Mouse (Mus musculus) small intestine, adult 2 months (tissue): ENCODE results near the gene Pank2. TPM values are rescaled to one million over a fixed set of nuclear protein-coding genes. Genes with fewer than 3 reads are reported as not detected.
"Not testable (repeated sequence)": the region's sequence is repeated elsewhere in the genome, so short reads cannot be mapped to it uniquely, and the experiment has no call there.

Experiments
- H3K27ac ChIP-seq: fragments of 200-500 bp; 2 replicates; pipeline ENCODE4 v1.5.1; 2012; ENCODE audit warnings: low read depth, low read length, control low read depth, inconsistent platforms; ENCODE audit not compliant: insufficient read depth
- H3K27me3 ChIP-seq: fragments of 200-500 bp; 2 replicates; pipeline ENCODE4 v1.6.1; 2012; ENCODE audit warnings: mild to moderate bottlenecking, moderate library complexity, low read length, inconsistent platforms; ENCODE audit not compliant: control insufficient read depth, insufficient read depth
- H3K36me3 ChIP-seq: fragments of 200-500 bp; 2 replicates; pipeline ENCODE4 v1.6.1; 2012; ENCODE audit warnings: mild to moderate bottlenecking, low read length, control low read depth, inconsistent platforms; ENCODE audit not compliant: control insufficient read depth, insufficient read depth
- H3K4me1 ChIP-seq: fragments of 200-500 bp; 2 replicates; pipeline ENCODE4 v1.6.1; 2012; ENCODE audit warnings: low read length, inconsistent platforms, mixed read lengths; ENCODE audit not compliant: control insufficient read depth, insufficient read depth, insufficient read length
- H3K4me3 ChIP-seq: fragments of 200-500 bp; 2 replicates; pipeline ENCODE4 v1.5.1; 2012; ENCODE audit warnings: low read depth, mild to moderate bottlenecking, control low read depth, inconsistent platforms, low read length, moderate library complexity
- CTCF ChIP-seq: fragments of 200-500 bp; IDR thresholded peaks from 2 replicates; pipeline ENCODE4 v1.5.1; 2012; ENCODE audit warnings: low read depth, mild to moderate bottlenecking, control low read depth, inconsistent platforms, low read length, moderate library complexity, mixed read lengths; ENCODE audit not compliant: insufficient replicate concordance, insufficient read length; ENCODE audit errors: extremely low read depth
- POLR2A ChIP-seq: fragments of 200-500 bp; IDR thresholded peaks from 2 replicates; pipeline ENCODE4 v1.6.1; 2012; ENCODE audit warnings: low read depth, mild to moderate bottlenecking, control low read depth, inconsistent platforms, low read length, moderate library complexity
- WGBS: fragments of 180-500 bp; shearing (Covaris S2); methylation state at CpG from one replicate; pipeline ENCODE4 v1.1.7; 2018; 5-methylcytosine and 5-hydroxymethylcytosine counted together
- polyA plus RNA-seq: library from polyadenylated mRNA; depleted of rRNA; stranded (reverse); fragments of >200 nt; gene quantifications from 2 replicates; pipeline ENCODE4 v1.2.3, GENCODE M21; 2012

Gene Pank2
- polyA plus RNA-seq, 1 experiment, result 11.1 TPM

GRCm38 (mm10) chr2:131304497-131304896 lies 42.2 kb downstream of the Pank2 start:
- 79% methylated on average over 9 of the region's 9 CpGs for WGBS
- Histone ChIP-seq H3K4me1 (no peaks in the 10 kb centered on the region), H3K27me3 (no peaks in the 10 kb centered on the region), H3K27ac (no peak overlapping the region), H3K36me3 (peaks cover 8% of the 10 kb centered on the region), H3K4me3 (no peak overlapping the region)
- TF ChIP-seq POLR2A, result no peak
- TF ChIP-seq CTCF, result no peak

GRCm38 (mm10) chr2:131305226-131305625 lies 42.9 kb downstream of the Pank2 start:
- not testable (repeated sequence) for H3K4me3 ChIP-seq, H3K4me1 ChIP-seq, H3K27ac ChIP-seq, H3K36me3 ChIP-seq, H3K27me3 ChIP-seq
- WGBS, result 63% methylated on average over 1 of the region's 1 CpGs

- H3K4me1 ChIP-seq, result no peaks in the 10 kb centered on the region
- TF ChIP-seq CTCF, result no peak
- TF ChIP-seq POLR2A, result no peak
- no peak overlapping the region for H3K4me3 ChIP-seq
- H3K27me3 ChIP-seq, result no peaks in the 10 kb centered on the region
- peaks cover 8% of the 10 kb centered on the region for H3K36me3 ChIP-seq
- WGBS, result 85% methylated on average over 5 of the region's 5 CpGs
- no peak overlapping the region for H3K27ac ChIP-seq
Observed at GRCm38 (mm10) chr2:131307391-131307790, 45.1 kb downstream of the Pank2 start.

GRCm38 (mm10) chr2:131307822-131308221 lies 45.5 kb downstream of the Pank2 start:
- 96% methylated on average over 2 of the region's 2 CpGs for WGBS
- no peaks in the 10 kb centered on the region for H3K27me3 ChIP-seq
- TF ChIP-seq POLR2A (no peak), CTCF (no peak)
- H3K4me1 ChIP-seq, result no peaks in the 10 kb centered on the region
- no peak overlapping the region for H3K4me3 ChIP-seq
- H3K27ac ChIP-seq, result no peak overlapping the region
- H3K36me3 ChIP-seq, result peaks cover 7% of the 10 kb centered on the region

GRCm38 (mm10) chr2:131309296-131309695 lies 47.0 kb downstream of the Pank2 start:
- no peaks in the 10 kb centered on the region for H3K4me1 ChIP-seq
- no peaks in the 10 kb centered on the region for H3K36me3 ChIP-seq
- WGBS, result 43% methylated on average over 6 of the region's 6 CpGs
- H3K27me3 ChIP-seq, result no peaks in the 10 kb centered on the region
- TF ChIP-seq POLR2A (no peak), CTCF (no peak)
- no peak overlapping the region for H3K27ac ChIP-seq
- H3K4me3 ChIP-seq, result no peak overlapping the region

- Histone ChIP-seq H3K4me1 (no peaks in the 10 kb centered on the region), H3K36me3 (no peaks in the 10 kb centered on the region), H3K27me3 (no peaks in the 10 kb centered on the region), H3K27ac (no peak overlapping the region), H3K4me3 (no peak overlapping the region)
- WGBS, result 89% methylated on average over 2 of the region's 2 CpGs
- no peak for TF ChIP-seq POLR2A
- no peak for TF ChIP-seq CTCF
Observed at GRCm38 (mm10) chr2:131316167-131316566, 53.9 kb downstream of the Pank2 start.

- no peak overlapping the region for H3K4me3 ChIP-seq
- no peaks in the 10 kb centered on the region for H3K36me3 ChIP-seq
- WGBS, result 94% methylated on average over 6 of the region's 6 CpGs
- H3K4me1 ChIP-seq, result no peaks in the 10 kb centered on the region
- H3K27ac ChIP-seq, result no peak overlapping the region
- no peaks in the 10 kb centered on the region for H3K27me3 ChIP-seq
- TF ChIP-seq CTCF (no peak), POLR2A (no peak)
Observed at GRCm38 (mm10) chr2:131319401-131319800, 57.1 kb downstream of the Pank2 start.

GRCm38 (mm10) chr2:131321192-131321591 lies 58.9 kb downstream of the Pank2 start:
- not testable (repeated sequence) for H3K27ac ChIP-seq, H3K27me3 ChIP-seq, H3K4me1 ChIP-seq, H3K4me3 ChIP-seq, H3K36me3 ChIP-seq
- WGBS, result 12% methylated on average over 3 of the region's 3 CpGs
